Mouse (Mus musculus): ENCODE measurements at regions not wholly inside any gene's neighbourhood (a gene's known extent, or its start where the extent isn't known, plus 50 kb on each side); places are given as distances from the start of the nearest gene placed in this dataset.

- H3K27ac ChIP-seq: no peak overlapping the region
- no peak overlapping the region for H3K9ac ChIP-seq
- peaks cover 35% of the 10 kb centered on the region for H3K27me3 ChIP-seq
- H3K4me2 ChIP-seq: no peak overlapping the region
- H3K36me3 ChIP-seq (ENCODE audit: poor library complexity, severe bottlenecking): no peaks in the 10 kb centered on the region
- ATAC-seq: no peak
- 97% methylated on average over 2 of the region's 2 CpGs for WGBS
- no peaks in the 10 kb centered on the region for H3K9me3 ChIP-seq (replicated peaks)
- peaks cover 21% of the 10 kb centered on the region for H3K4me1 ChIP-seq
- H3K4me3 ChIP-seq: no peak overlapping the region
Observed at GRCm38 (mm10) chr16:7529811-7530210, 895.1 kb downstream of the Tmem114 start.

- no peaks in the 10 kb centered on the region for H3K36me3 ChIP-seq (ENCODE audit: poor library complexity, severe bottlenecking)
- H3K4me3 ChIP-seq: no peak overlapping the region
- peaks cover 41% of the 10 kb centered on the region for H3K27me3 ChIP-seq
- no peak overlapping the region for H3K9ac ChIP-seq
- H3K4me1 ChIP-seq: peaks cover 21% of the 10 kb centered on the region
- ATAC-seq: peak; percentile 70
- H3K9me3 ChIP-seq (replicated peaks): no peaks in the 10 kb centered on the region
- WGBS: 5% methylated on average over 5 of the region's 5 CpGs
- peak overlapping the region; percentile 28 for H3K4me2 ChIP-seq
- H3K27ac ChIP-seq: peak overlapping the region; percentile 70
Observed at GRCm38 (mm10) chr16:7528963-7529362, 896.0 kb downstream of the Tmem114 start.

- no peaks in the 10 kb centered on the region for H3K9me3 ChIP-seq (replicated peaks)
- 14% methylated on average over 6 of the region's 6 CpGs for WGBS
- no peak overlapping the region for H3K4me3 ChIP-seq
- peak overlapping the region; percentile 28 for H3K4me2 ChIP-seq
- no peaks in the 10 kb centered on the region for H3K36me3 ChIP-seq (ENCODE audit: poor library complexity, severe bottlenecking)
- H3K27ac ChIP-seq: peak overlapping the region; percentile 70
- no peak overlapping the region for H3K9ac ChIP-seq
- peaks cover 21% of the 10 kb centered on the region for H3K4me1 ChIP-seq
- peak; percentile 92 for ATAC-seq
- H3K27me3 ChIP-seq: peaks cover 43% of the 10 kb centered on the region
Observed at GRCm38 (mm10) chr16:7527923-7528776, 896.8 kb downstream of the Tmem114 start.

- Histone ChIP-seq H3K27me3 (peaks cover 6% of the 10 kb centered on the region; the same call in 1 of the 2 replicates), H3K9me3 (replicated peaks) (peaks cover 7% of the 10 kb centered on the region), H3K9ac (no peak overlapping the region), H3K4me2 (no peak overlapping the region), H3K4me1 (no peaks in the 10 kb centered on the region), H3K27ac (no peak overlapping the region), H3K4me3 (no peak overlapping the region), H3K36me3 (ENCODE audit: poor library complexity, severe bottlenecking) (no peaks in the 10 kb centered on the region)
- WGBS: 31% methylated on average over 2 of the region's 2 CpGs
- no peak for ATAC-seq
Observed at GRCm38 (mm10) chr16:7518711-7519110, 906.2 kb downstream of the Tmem114 start.

All from forebrain, embryonic 13.5 days (tissue).